Mouse (Mus musculus) midbrain, embryonic 16.5 days (tissue): ENCODE results near the gene Fam20b. TPM values are rescaled to one million over a fixed set of nuclear protein-coding genes. Genes with fewer than 3 reads are reported as not detected.
A peak's percentile ranks its signal among the peaks of the same experiment; 100 is the strongest.

Source experiments
- ATAC-seq: fragments of 200-750 bp; cut with Nextera tagmentation; 2 replicates; pipeline ENCODE4 v1.8.0; 2017; ENCODE audit warnings: moderate TSS enrichment
- H3K27ac ChIP-seq: fragments of 300-500 bp; sonication (generic); 2 replicates; pipeline ENCODE4 v1.5.1; 2014; ENCODE audit warnings: mild to moderate bottlenecking, low read length, mixed read lengths
- H3K27me3 ChIP-seq: fragments of 300-500 bp; sonication (generic); 2 replicates; pipeline ENCODE4 v1.6.1; 2014; ENCODE audit warnings: low read depth, low read length, mixed read lengths; ENCODE audit not compliant: control insufficient read depth, insufficient read depth
- H3K36me3 ChIP-seq: fragments of 300-500 bp; sonication (generic); 2 replicates; pipeline ENCODE4 v1.6.1; 2014; ENCODE audit warnings: mild to moderate bottlenecking, low read length, moderate library complexity, mixed read lengths; ENCODE audit not compliant: control insufficient read depth, insufficient read depth
- H3K4me1 ChIP-seq: fragments of 300-500 bp; sonication (generic); 2 replicates; pipeline ENCODE4 v1.6.1; 2014; ENCODE audit warnings: mild to moderate bottlenecking, low read length, mixed read lengths; ENCODE audit not compliant: control insufficient read depth, insufficient read depth
- H3K4me2 ChIP-seq: fragments of 300-500 bp; sonication (generic); 2 replicates; pipeline ENCODE4 v1.6.1; 2014; ENCODE audit warnings: mild to moderate bottlenecking, low read length, mixed read lengths
- H3K4me3 ChIP-seq: fragments of 300-500 bp; sonication (generic); 2 replicates; pipeline ENCODE4 v1.5.1; 2014; ENCODE audit warnings: low read depth, mild to moderate bottlenecking, low read length, moderate library complexity, mixed read lengths
- H3K9ac ChIP-seq: fragments of 300-500 bp; sonication (generic); 2 replicates; pipeline ENCODE4 v1.6.1; 2014; ENCODE audit warnings: low read depth, low read length, mixed read lengths
- H3K9me3 ChIP-seq: fragments of 300-500 bp; sonication (generic); replicated peaks from 2 replicates; pipeline ENCODE4 v1.6.1; 2014; ENCODE audit warnings: mild to moderate bottlenecking, low read length, mixed read lengths; ENCODE audit not compliant: control insufficient read depth, poor library complexity, severe bottlenecking
- WGBS: fragments of 180-500 bp; shearing (Covaris S2); extraction: QIAGEN DNeasy Blood & Tissue Kit; methylation state at CpG from one replicate; pipeline ENCODE4 v1.1.7; 2014; 5-methylcytosine and 5-hydroxymethylcytosine counted together
- polyA plus RNA-seq: library from polyadenylated mRNA; unstranded; fragments of >200 nt; fragmentation: Nextera tagmentation; extraction: Ambion mirVana; gene quantifications from 2 replicates; pipeline ENCODE4 v1.2.1, GENCODE M21; 2015

The Fam20b gene
- polyA plus RNA-seq, 1 experiment from 2014 or later: 34.4 TPM

DNA sequence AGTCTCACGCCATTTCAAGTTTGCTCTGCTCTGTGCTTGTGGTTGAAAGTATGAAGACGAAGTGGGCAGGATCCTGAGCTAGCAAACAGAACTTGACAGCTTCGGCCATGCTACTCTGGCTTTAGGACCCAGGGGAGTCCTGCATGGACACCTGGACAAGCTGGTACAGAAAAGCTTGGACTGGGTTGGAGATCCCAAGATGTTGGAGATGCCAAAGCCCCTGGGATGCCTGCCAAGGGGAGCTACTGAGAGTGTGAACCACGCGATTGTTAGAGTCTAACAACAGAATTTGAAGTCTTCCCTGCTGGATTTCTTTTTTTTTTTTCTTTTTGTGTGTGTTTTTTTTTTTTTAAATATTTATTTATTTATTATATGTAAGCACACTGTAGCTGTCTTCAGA is 42.3 kb downstream of the Fam20b start:
- WGBS: 87% methylated on average over 5 of the region's 5 CpGs
- Histone ChIP-seq H3K27me3 (no peaks in the 10 kb centered on the region), H3K4me1 (peaks cover 11% of the 10 kb centered on the region), H3K4me2 (no peak overlapping the region), H3K9ac (no peak overlapping the region), H3K27ac (no peak overlapping the region), H3K4me3 (no peak overlapping the region), H3K36me3 (0 out of 2 replicates have a peak, but pooled peaks cover 6% of the 10 kb centered on the region), H3K9me3 (no peaks in the 10 kb centered on the region)
- ATAC-seq: no peak

DNA sequence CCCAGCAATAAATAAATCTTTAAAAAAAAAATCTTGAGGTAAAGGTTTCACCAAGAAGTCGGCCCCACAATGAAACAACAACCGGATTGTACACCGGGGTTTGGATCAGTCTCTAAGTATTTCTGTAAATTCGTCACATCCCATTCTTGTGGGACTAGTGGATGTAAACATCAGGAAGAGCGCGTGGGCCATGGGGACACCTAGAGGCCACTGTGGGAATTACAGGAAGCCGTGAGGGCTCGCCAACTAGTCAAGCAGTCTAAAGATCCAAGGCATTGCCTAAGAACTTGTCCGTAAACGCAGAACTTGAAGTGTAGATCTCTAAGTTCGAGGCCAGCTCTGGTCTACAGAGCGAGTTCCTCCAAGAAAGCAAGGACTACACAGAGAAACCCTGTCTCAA is 42.7 kb downstream of the Fam20b start:
- Histone ChIP-seq H3K4me3 (no peak overlapping the region), H3K9ac (no peak overlapping the region), H3K27ac (no peak overlapping the region), H3K4me2 (no peak overlapping the region), H3K9me3 (no peaks in the 10 kb centered on the region), H3K27me3 (no peaks in the 10 kb centered on the region), H3K36me3 (0 out of 2 replicates have a peak, but pooled peaks cover 6% of the 10 kb centered on the region), H3K4me1 (peaks cover 11% of the 10 kb centered on the region)
- WGBS: 35% methylated on average over 12 of the region's 12 CpGs
- no peak for ATAC-seq

DNA sequence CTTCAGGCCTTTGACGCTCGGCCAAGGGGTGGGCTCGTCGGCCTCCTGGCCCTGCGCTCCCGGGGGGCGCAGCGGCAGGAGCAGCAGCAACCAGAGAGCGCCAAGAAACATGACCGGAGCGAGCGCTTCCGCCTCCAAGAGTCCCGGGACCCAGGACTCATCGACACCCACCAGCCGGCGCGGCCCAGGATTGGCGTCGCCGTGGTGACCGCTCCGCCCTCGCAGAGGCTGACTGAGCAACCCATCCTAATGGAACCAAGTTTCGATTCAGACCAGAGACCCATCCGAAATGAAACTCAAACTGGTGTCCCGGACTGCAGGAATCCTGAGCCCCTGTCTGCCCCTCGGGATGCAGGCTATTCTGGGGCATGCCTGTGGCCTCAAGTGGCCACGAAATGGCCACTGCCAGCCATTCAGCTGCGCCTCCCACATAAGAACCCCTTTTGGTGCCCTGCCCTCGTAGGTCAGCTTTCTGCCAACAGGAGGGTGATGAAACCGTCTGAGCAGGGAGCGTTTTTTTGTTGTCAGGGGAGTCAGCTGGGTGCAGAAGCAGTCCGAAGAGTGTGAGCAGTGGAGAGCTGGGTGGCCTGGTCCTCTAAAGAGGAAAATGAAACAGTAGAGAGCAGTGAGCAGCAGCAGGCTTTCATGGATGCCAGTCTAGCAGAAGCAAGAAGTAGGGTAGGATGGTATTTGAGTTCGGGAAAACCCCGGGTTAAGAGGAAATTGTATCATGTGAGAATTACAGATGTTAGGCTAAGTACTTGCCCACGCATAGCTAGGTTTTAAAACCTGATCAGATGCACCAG is 44.5 kb downstream of the Fam20b start, which contains the start of gene Tor3a:
Gene Tor3a, minus strand, starts transcription at position 162 of the 806 bp plus-strand sequence.
- Histone ChIP-seq H3K4me2 (peak within 1 kb of the TSS; percentile 88), H3K27ac (no peak within 1 kb of the TSS), H3K4me3 (peak within 1 kb of the TSS; percentile 46), H3K27me3 (no peaks in the 10 kb centered on the region), H3K9me3 (no peaks in the 10 kb centered on the region), H3K36me3 (0 out of 2 replicates have a peak, but pooled peaks cover under 1% of the 10 kb centered on the region), H3K9ac (peak within 1 kb of the TSS; percentile 61), H3K4me1 (peaks cover 11% of the 10 kb centered on the region)
- WGBS: 8% methylated on average over 37 of the region's 37 CpGs
- ATAC-seq: peak; percentile 52

DNA sequence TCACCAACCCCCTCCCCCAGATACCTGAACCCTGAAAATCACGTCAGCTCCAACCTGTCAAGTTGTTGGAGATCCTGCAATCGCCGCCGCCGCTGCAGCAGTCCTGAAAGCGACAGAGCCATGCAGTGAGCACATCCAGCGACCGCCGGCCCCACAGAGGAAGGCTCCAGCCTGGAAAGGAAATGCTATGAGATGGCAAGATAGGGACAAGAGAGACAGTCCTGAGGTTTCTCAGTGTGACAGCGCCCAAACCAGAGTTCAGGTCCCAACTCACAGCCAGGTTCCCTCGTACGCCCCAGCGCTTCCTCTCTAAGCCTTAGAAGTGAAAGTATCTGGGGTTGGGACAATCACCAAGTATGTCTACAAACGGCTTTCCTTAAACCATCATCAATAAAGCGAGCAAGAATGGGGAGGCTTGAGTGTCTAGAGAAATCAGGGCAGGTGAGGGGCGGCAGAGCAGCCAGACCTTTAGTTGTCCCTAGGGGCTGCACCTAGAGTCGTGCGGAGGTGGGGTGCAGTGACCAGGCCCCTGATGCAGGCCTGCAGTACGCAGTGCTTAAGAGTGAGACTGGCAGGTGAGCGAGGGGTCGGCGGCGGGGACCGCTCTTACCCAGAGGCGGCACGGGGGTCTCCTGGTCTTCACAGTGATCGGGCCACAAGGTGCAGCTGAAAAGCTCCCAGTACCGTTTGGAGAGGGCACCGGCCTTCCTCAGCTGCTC is 45.3 kb downstream of the Fam20b start:
- peak; percentile 49 for ATAC-seq
- Histone ChIP-seq H3K9me3 (no peaks in the 10 kb centered on the region), H3K4me3 (peak overlapping the region; percentile 46), H3K27ac (no peak overlapping the region), H3K4me2 (peak overlapping the region; percentile 88), H3K4me1 (peaks cover 11% of the 10 kb centered on the region), H3K9ac (peak overlapping the region; percentile 61), H3K36me3 (no peaks in the 10 kb centered on the region), H3K27me3 (no peaks in the 10 kb centered on the region)
- WGBS: 1% methylated on average over 29 of the region's 29 CpGs

DNA sequence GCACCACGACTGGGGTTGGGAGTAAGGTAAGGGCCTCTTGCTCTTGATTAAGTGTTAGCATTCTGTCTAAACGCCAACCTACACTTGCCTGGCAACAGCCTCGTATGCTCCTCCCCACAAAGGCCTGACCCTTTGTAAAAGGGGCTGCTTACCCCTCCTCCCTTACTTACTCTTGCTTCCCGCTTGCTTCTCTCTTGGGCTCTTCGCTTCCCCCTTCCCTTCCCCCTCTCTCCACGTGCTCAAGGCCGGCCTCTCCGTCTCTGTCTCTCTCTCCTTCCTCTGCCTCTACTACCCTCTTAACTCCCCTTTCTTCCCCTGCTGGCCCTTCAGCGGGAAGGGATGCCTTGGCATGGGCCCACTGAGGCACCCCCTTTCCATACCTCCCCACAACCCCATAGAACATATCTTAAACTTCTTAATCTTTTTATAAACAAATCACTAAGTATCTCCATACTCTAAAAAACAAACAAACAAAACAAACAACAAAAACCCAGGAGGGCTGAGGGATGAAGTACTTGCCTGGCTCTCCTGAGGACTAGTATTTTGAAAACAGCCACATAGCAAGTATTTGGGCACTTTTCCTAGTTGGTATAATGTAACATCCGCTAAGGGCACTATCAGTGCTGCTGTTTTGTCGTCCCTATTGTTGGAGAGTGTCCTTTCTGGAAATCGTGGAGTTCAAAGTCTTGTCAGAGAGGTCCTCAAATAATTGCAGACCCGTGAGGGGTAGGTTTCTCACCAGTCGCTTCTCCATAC is 46.0 kb downstream of the Fam20b start:
- WGBS: 10% methylated on average over 14 of the region's 14 CpGs
- Histone ChIP-seq H3K27ac (no peak overlapping the region), H3K4me1 (peaks cover 11% of the 10 kb centered on the region), H3K36me3 (no peaks in the 10 kb centered on the region), H3K4me3 (peak overlapping the region; percentile 46), H3K27me3 (no peaks in the 10 kb centered on the region), H3K4me2 (peak overlapping the region; percentile 88), H3K9me3 (no peaks in the 10 kb centered on the region), H3K9ac (peak overlapping the region; percentile 61; the same call in 1 of the 2 replicates)
- ATAC-seq: no peak

- H3K4me2 ChIP-seq: no peak overlapping the region
- no peak for ATAC-seq
- no peak overlapping the region for H3K9ac ChIP-seq
- no peaks in the 10 kb centered on the region for H3K9me3 ChIP-seq
- H3K36me3 ChIP-seq: no peaks in the 10 kb centered on the region
- 91% methylated on average over 3 of the region's 3 CpGs for WGBS
- H3K4me1 ChIP-seq: peaks cover 11% of the 10 kb centered on the region
- H3K4me3 ChIP-seq: no peak overlapping the region
- H3K27ac ChIP-seq: no peak overlapping the region
- no peaks in the 10 kb centered on the region for H3K27me3 ChIP-seq
Observed at GRCm38 (mm10) chr1:156671921-156672320, 47.0 kb downstream of the Fam20b start.

DNA sequence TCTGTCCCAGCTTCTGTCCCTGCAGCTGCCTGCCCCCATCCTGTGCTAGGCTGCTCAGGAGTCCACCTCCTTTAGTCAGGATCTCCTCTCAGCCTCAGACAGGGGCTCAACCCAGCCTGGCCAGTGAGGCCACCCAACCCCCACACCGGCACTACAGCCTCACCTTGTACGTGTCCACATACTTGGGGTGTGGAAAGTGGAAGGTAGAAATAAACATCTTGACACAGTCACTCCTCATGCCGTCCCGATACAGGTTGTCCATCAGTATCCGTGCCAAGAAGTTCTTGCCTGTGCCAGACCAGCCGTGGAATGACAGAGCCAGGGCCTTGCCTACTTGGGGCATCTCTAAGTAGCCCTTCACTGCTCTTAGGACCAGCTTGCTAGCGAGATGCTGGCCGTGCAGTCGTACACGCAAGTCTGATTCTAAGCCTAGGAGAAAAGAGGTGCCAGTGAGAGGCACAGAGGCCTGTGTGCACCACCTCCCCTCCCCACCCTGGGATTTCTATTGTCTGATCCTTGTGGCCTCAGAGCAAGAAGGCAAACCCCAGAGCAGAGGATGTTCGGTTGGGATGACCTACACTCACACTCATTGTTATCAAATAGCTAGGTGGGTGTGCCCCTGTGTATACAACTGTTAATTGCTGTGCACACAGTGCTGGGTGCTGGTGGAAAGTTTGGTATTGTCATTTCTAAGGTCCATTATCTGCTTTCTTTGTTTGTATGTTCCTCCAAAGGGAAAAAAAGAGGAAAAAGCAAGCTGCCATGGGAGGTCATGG is 49.5 kb downstream of the Fam20b start:
- Histone ChIP-seq H3K9me3 (no peaks in the 10 kb centered on the region), H3K9ac (no peak overlapping the region), H3K4me2 (no peak overlapping the region), H3K4me3 (no peak overlapping the region), H3K27ac (no peak overlapping the region), H3K27me3 (no peaks in the 10 kb centered on the region), H3K36me3 (no peaks in the 10 kb centered on the region), H3K4me1 (peaks cover 10% of the 10 kb centered on the region)
- 42% methylated on average over 11 of the region's 11 CpGs for WGBS
- no peak for ATAC-seq

- no peak for ATAC-seq
- Histone ChIP-seq H3K9me3 (no peaks in the 10 kb centered on the region), H3K9ac (no peak overlapping the region), H3K4me2 (no peak overlapping the region), H3K27me3 (no peaks in the 10 kb centered on the region), H3K36me3 (no peaks in the 10 kb centered on the region), H3K4me3 (no peak overlapping the region), H3K27ac (no peak overlapping the region), H3K4me1 (peaks cover 2% of the 10 kb centered on the region)
- WGBS: 40% methylated on average over 5 of the region's 5 CpGs
Observed at GRCm38 (mm10) chr1:156668602-156669001, 50.3 kb downstream of the Fam20b start.
